Mouse (Mus musculus) G1E-ER4 (cell line): Measurements from ENCODE around the gene Mettl24. TPM values are rescaled to one million over a fixed set of nuclear protein-coding genes. Genes with fewer than 3 reads are reported as not detected.

Experiments used
- GATA1 ChIP-seq: IDR thresholded peaks from one replicate; pipeline ENCODE4 v1.8.0; 2012; ENCODE audit warnings: low read length, inconsistent platforms
- polyA plus RNA-seq: library from polyadenylated mRNA; stranded (reverse); fragments of >175 nt; gene quantifications from 2 replicates; pipeline ENCODE4 v1.2.3, GENCODE M21; 2012

The Mettl24 gene
- polyA plus RNA-seq, 1 experiment: not detected

GRCm38 (mm10) chr10:40758171-40759010, 75.3 kb downstream of the Mettl24 start:
- no peak for TF ChIP-seq GATA1

- no peak for TF ChIP-seq GATA1
Observed at GRCm38 (mm10) chr10:40760195-40761009, 77.3 kb downstream of the Mettl24 start.

- no peak for TF ChIP-seq GATA1
Observed at GRCm38 (mm10) chr10:40761010-40761752, 78.1 kb downstream of the Mettl24 start.

- no peak for TF ChIP-seq GATA1
Observed at GRCm38 (mm10) chr10:40762624-40763023, 79.5 kb downstream of the Mettl24 start.

- TF ChIP-seq GATA1: no peak
Observed at GRCm38 (mm10) chr10:40763084-40763720, 80.1 kb downstream of the Mettl24 start.

GRCm38 (mm10) chr10:40772266-40772665, 89.2 kb downstream of the Mettl24 start:
- TF ChIP-seq GATA1: no peak

- TF ChIP-seq GATA1: no peak
Observed at GRCm38 (mm10) chr10:40775151-40775550, 92.1 kb downstream of the Mettl24 start.

GRCm38 (mm10) chr10:40775655-40776054, 92.6 kb downstream of the Mettl24 start:
- TF ChIP-seq GATA1: no peak

GRCm38 (mm10) chr10:40777171-40777570, 94.1 kb downstream of the Mettl24 start:
- TF ChIP-seq GATA1: no peak

GRCm38 (mm10) chr10:40778472-40778871, 95.4 kb downstream of the Mettl24 start:
- no peak for TF ChIP-seq GATA1

GRCm38 (mm10) chr10:40790406-40790805, 107.3 kb downstream of the Mettl24 start:
- TF ChIP-seq GATA1: no peak

- TF ChIP-seq GATA1: no peak
Observed at GRCm38 (mm10) chr10:40792115-40792514, 109.0 kb downstream of the Mettl24 start.

GRCm38 (mm10) chr10:40805221-40805620, 122.1 kb downstream of the Mettl24 start:
- TF ChIP-seq GATA1: no peak

- TF ChIP-seq GATA1: no peak
Observed at GRCm38 (mm10) chr10:40806221-40806620, 123.1 kb downstream of the Mettl24 start.

GRCm38 (mm10) chr10:40813627-40814026, 130.5 kb downstream of the Mettl24 start:
- no peak for TF ChIP-seq GATA1

- no peak for TF ChIP-seq GATA1
Observed at GRCm38 (mm10) chr10:40816471-40816870, 133.4 kb downstream of the Mettl24 start.
